Mouse (Mus musculus): ENCODE results near the gene Arid3b. TPM values are rescaled to one million over a fixed set of nuclear protein-coding genes. Genes with fewer than 3 reads are reported as not detected.

Gene Arid3b
- polyA plus RNA-seq, 1 experiment from 2014 or later, result 15.1 TPM

DNA sequence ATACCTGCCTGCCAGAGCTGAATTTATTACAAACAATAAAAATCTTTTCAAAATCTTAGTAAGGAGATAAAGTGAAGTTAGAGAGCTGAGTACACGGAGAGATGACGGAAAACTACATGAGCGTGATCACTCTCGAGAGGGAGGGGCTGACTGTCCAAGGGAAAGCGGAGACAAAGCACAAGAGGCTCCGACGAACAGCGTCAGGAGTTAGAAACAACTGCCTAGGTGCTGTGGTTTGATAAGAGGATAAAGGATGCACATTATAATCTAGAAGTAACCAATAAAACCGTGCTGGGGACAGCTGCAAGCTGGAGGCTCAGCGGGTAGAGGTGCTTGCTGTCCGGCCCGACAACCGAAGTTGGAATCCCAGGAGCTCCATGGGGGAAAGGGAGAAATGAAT is 13.8 kb downstream of the Arid3b start:
- H3K9ac ChIP-seq (replicated peaks), result no peak overlapping the region
- WGBS, result 63% methylated on average over 13 of the region's 13 CpGs
- no peak for ATAC-seq
- peaks cover 10% of the 10 kb centered on the region; the same call in 1 of the 2 replicates for H3K36me3 ChIP-seq
- H3K4me3 ChIP-seq (replicated peaks), result no peak overlapping the region
- no peaks in the 10 kb centered on the region for H3K9me3 ChIP-seq
- H3K27me3 ChIP-seq, result no peaks in the 10 kb centered on the region
- H3K4me1 ChIP-seq (replicated peaks), result peaks cover 31% of the 10 kb centered on the region
- H3K27ac ChIP-seq, result no peak overlapping the region
- H3K4me2 ChIP-seq (replicated peaks), result no peak overlapping the region

DNA sequence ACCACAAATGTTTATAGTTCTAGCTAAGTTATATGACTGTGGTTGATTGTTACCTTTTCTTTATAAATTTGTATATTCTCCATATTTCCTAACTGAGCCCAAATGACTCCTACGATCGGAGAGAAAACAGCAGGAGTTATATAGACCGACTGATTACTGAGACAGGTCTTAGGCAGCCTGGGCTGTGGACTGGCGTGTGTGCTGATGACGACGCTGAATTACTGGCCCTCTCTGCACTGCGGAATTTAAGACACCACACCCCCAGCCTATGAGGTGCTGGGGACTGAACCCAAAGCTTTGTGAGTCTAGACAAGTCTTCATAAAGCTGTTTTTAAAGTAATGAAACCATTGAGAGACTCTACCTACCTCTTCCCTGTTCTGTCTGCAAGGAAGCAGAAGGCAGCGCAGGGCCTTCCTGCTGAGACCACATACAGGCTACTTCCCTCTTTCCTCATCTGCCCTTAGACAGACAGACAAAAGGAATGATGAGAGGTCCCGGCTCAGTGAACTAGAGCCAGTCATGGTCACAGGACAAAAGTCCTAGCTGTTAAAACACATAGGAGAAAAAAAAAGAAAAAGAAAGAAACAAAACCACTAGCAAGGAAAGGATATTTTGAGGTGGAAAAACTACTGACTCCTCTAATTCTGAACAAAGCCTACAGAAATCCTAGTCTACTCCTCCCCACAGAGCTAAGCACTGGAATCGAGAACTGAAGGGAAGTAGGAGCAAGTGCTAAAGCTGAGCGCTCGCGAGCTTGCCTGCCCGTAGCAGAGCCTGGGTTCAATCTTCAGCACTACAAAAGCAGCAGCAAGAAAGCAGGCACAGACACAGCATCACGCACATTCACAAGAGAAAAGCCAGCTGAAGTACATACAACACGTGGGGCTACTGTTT is 16.2 kb downstream of the Arid3b start:
- Histone ChIP-seq H3K4me1 (replicated peaks) (peaks cover 45% of the 10 kb centered on the region), H3K9ac (replicated peaks) (no peak overlapping the region), H3K27ac (peak overlapping the region; percentile 35; the same call in 1 of the 2 replicates), H3K36me3 (0 out of 2 replicates have a peak, but pooled peaks cover 4% of the 10 kb centered on the region), H3K27me3 (no peaks in the 10 kb centered on the region), H3K4me2 (replicated peaks) (no peak overlapping the region), H3K9me3 (no peaks in the 10 kb centered on the region), H3K4me3 (replicated peaks) (no peak overlapping the region)
- 19% methylated on average over 16 of the region's 16 CpGs for WGBS
- no peak for ATAC-seq

DNA sequence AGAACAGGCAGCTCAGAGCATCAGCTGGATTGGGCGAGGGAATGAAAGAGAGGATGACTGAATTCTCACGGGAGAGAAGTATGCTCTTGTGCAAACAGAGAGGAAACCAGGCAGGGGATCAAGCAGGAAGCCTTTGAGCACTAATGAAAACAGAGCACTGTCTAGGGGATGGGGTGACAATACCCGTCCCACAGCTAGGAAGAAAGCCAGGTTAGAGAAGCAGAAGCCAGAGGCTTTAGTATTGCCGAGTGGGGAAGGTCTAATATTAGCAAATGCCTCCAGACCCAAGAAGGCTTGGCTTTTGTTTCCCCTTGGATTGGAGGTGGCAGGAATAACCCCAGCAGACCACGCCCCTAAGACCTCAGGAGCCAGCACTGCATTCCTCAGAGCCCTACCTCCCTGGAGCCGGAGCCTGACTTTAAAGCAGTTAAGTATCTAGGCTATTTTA is 19.3 kb downstream of the Arid3b start:
- peak overlapping the region; percentile 65 for H3K27ac ChIP-seq
- no peak overlapping the region for H3K9ac ChIP-seq (replicated peaks)
- H3K36me3 ChIP-seq, result no peaks in the 10 kb centered on the region
- WGBS, result 8% methylated on average over 6 of the region's 6 CpGs
- H3K4me3 ChIP-seq (replicated peaks), result no peak overlapping the region
- peak; percentile 55 for ATAC-seq
- H3K4me1 ChIP-seq (replicated peaks), result peaks cover 66% of the 10 kb centered on the region
- H3K27me3 ChIP-seq, result no peaks in the 10 kb centered on the region
- no peak overlapping the region for H3K4me2 ChIP-seq (replicated peaks)
- H3K9me3 ChIP-seq, result no peaks in the 10 kb centered on the region

DNA sequence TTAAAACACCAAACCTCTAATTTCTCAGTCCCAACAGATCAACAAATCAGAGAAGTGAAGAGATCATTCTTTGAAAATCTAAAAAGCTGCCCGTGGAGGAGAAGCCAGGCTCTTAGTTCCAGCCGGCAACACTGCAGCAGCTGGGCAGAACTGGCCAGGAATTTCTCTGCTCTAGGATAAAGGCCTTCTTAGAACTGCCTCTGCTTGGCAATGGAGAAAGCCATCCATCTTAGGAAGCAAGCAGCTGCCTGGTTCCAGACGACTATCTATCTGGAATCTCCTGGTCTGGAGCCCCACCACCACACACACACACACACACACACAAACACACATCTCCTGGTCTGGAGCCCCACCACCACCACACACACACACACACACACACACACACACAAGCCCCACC is 21.7 kb downstream of the Arid3b start:
- H3K4me1 ChIP-seq (replicated peaks), result peaks cover 73% of the 10 kb centered on the region
- H3K36me3 ChIP-seq, result no peaks in the 10 kb centered on the region; the same call in 1 of the 2 replicates
- no peak overlapping the region for H3K4me2 ChIP-seq (replicated peaks)
- WGBS, result 21% methylated on average over 3 of the region's 3 CpGs
- no peaks in the 10 kb centered on the region for H3K27me3 ChIP-seq
- no peak overlapping the region for H3K9ac ChIP-seq (replicated peaks)
- no peak for ATAC-seq
- H3K4me3 ChIP-seq (replicated peaks), result no peak overlapping the region
- no peak overlapping the region for H3K27ac ChIP-seq
- H3K9me3 ChIP-seq, result no peaks in the 10 kb centered on the region

DNA sequence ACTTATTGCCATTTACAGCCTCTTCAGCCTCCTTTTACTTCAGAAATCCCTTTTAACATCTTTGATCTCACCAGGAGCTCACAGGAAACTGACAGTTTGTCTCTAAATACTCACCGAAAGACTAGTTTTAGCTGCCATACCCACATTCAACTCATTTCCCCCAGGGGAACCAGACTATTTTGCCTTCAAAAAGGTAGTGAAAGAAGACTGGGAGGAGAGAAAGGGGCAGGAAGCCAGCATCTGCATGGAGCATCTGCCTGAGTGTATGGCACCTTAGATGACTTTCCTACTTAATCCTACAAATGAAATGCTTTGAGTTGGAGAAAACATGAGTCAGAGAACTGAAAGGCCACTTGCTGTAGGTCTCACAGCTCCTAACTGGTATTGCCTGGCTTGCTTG is 22.6 kb downstream of the Arid3b start:
- no peaks in the 10 kb centered on the region for H3K9me3 ChIP-seq
- H3K27me3 ChIP-seq, result no peaks in the 10 kb centered on the region
- H3K4me2 ChIP-seq (replicated peaks), result no peak overlapping the region
- H3K36me3 ChIP-seq, result peaks cover 6% of the 10 kb centered on the region; the same call in 1 of the 2 replicates
- no peak overlapping the region for H3K4me3 ChIP-seq (replicated peaks)
- peak overlapping the region; percentile 32; the same call in 1 of the 2 replicates for H3K27ac ChIP-seq
- no peak for ATAC-seq
- H3K9ac ChIP-seq (replicated peaks), result no peak overlapping the region
- H3K4me1 ChIP-seq (replicated peaks), result peaks cover 81% of the 10 kb centered on the region
- 6% methylated on average over 1 of the region's 1 CpGs for WGBS

DNA sequence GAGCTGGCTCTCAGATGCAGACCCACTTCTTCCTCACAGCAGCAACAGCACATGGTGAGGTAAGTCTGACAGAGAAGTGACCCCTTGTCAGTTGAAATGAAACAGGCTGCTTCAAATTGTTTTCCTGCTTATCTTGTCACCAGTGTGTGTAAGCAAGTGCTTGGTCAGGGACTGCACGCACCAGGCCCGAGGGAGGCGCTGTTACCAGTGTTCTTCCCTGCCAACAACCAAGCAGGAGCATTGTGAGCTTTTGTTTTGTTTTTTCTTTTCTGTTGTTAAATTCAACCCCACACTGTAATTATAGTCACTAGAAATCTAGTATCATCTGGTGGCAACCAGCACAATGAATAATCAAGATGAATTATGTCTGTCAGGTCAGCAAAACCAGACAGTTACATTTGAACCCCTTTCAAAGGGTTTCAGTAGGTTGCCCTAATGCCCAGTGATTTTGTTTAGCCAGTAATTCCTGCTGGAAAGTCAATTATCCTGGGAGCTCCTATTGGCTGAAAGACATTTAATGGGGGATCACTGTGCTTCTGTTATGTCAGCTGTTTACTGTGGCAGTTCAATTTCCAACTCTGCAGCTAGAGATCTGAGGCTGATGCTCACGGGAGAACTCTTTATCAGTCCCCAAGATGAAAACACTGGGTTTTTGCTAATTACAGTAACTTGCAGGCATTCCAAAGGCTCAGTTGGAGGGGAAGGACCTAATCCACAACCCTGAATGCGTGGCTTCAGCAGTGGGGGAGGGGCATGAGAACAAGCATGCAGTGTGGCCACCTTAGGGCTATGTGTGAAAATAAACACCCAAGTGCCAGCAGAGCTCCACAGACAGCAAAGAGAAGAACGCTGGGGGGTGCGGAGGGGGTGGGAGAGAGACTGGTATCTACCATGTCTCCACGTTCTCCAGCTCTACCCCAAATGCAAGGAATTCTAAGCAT is 24.5 kb downstream of the Arid3b start:
- ATAC-seq, result peak; percentile 22; the same call in 1 of the 2 replicates
- 37% methylated on average over 8 of the region's 8 CpGs for WGBS
- Histone ChIP-seq H3K27me3 (no peaks in the 10 kb centered on the region), H3K36me3 (peaks cover 9% of the 10 kb centered on the region; the same call in 1 of the 2 replicates), H3K9me3 (no peaks in the 10 kb centered on the region), H3K27ac (peak overlapping the region; percentile 76), H3K4me2 (replicated peaks) (no peak overlapping the region), H3K9ac (replicated peaks) (no peak overlapping the region), H3K4me3 (replicated peaks) (no peak overlapping the region), H3K4me1 (replicated peaks) (peaks cover 84% of the 10 kb centered on the region)

DNA sequence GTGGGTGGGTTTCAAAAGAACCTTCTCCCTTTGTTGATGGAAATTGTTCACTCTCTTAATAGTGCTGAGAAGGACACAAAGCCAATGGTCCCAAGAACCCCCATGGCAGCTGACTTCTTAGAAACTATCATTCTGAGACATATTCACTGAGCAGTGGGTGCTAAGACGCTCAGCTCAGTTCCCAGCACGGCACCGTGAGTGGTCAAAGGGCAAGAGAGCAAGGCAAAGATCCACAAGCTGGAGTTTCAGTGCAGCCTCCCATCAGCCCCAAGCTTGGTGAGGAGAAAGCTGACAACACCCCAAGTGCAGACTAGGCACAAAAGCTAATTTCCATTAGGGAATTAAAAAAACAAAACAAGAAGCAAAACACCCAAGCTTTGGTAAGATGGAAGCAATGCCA is 25.9 kb downstream of the Arid3b start:
- no peak for ATAC-seq
- 73% methylated on average over 3 of the region's 3 CpGs for WGBS

DNA sequence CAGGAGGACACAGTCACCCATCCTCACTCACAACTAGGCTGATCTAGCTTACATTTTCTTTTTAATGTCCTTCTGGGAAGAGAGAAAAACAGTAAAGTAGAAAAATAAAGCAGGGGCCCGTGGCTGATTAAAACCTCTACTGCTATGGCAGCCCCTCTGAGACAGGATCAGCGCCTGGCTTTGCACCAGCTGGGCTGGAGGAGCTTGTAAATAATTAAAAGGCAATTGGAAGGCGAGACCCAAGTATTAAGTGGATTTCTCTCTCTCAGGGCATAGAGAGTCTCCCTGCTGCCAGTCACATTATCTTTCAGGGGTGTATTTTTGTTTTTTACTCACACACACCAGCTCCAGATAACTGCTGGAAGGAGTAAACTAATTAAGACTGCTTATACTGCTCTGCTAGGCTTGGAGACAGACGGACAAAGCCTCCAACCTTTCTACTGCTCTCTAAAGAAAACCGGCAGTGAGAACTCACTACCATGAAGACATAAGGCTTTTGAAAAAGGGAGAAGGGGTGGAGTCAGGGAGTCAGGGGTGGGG is 27.8 kb downstream of the Arid3b start:
- Histone ChIP-seq H3K9me3 (no peaks in the 10 kb centered on the region), H3K36me3 (peaks cover 9% of the 10 kb centered on the region; the same call in 1 of the 2 replicates), H3K9ac (replicated peaks) (no peak overlapping the region; the same call in 1 of the 2 replicates), H3K4me2 (replicated peaks) (no peak overlapping the region), H3K4me1 (replicated peaks) (peaks cover 78% of the 10 kb centered on the region), H3K4me3 (replicated peaks) (no peak overlapping the region), H3K27ac (peak overlapping the region; percentile 76), H3K27me3 (no peaks in the 10 kb centered on the region)
- 19% methylated on average over 5 of the region's 5 CpGs for WGBS
- ATAC-seq, result 0 out of 2 replicates have a peak, but pooled peaks have one; percentile 12

More for the DNA sequence above, 25.9 kb downstream of the Arid3b start:
- Histone ChIP-seq H3K9ac (replicated peaks) (no peak overlapping the region), H3K4me1 (replicated peaks) (peaks cover 84% of the 10 kb centered on the region), H3K27ac (peak overlapping the region; percentile 44; the same call in 1 of the 2 replicates), H3K4me3 (replicated peaks) (no peak overlapping the region), H3K36me3 (peaks cover 9% of the 10 kb centered on the region; the same call in 1 of the 2 replicates), H3K27me3 (no peaks in the 10 kb centered on the region), H3K4me2 (replicated peaks) (no peak overlapping the region), H3K9me3 (no peaks in the 10 kb centered on the region)

DNA sequence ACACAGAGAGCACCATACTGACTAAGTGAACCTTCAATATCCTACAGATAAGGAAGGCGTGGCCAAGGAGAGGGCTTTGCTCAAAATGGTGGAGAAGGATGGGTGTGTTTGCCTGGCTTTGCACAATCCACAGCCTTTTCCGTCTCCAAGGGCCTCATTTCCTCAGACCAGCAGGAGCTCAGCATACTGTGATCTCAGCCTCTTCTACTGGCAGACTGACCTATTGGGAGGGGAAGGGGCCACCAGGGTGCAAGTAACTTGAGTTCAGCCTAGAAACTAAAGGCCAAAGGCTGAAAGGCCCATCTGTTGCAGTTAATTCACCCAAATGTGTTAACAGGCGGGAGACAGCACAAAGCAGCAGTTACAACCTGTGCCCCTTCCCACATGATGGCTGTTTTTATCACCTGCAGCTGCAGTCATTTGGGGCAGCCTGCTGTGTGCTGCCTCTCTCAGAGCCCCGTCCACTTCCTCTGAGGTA is 29.4 kb downstream of the Arid3b start:
- peaks cover 74% of the 10 kb centered on the region for H3K4me1 ChIP-seq (replicated peaks)
- H3K27ac ChIP-seq, result no peak overlapping the region
- no peak overlapping the region for H3K4me3 ChIP-seq (replicated peaks)
- H3K9ac ChIP-seq (replicated peaks), result no peak overlapping the region
- H3K27me3 ChIP-seq, result no peaks in the 10 kb centered on the region
- peaks cover 10% of the 10 kb centered on the region; the same call in 1 of the 2 replicates for H3K36me3 ChIP-seq
- H3K4me2 ChIP-seq (replicated peaks), result no peak overlapping the region
- no peak for ATAC-seq
- H3K9me3 ChIP-seq, result no peaks in the 10 kb centered on the region
- 73% methylated on average over 4 of the region's 4 CpGs for WGBS

DNA sequence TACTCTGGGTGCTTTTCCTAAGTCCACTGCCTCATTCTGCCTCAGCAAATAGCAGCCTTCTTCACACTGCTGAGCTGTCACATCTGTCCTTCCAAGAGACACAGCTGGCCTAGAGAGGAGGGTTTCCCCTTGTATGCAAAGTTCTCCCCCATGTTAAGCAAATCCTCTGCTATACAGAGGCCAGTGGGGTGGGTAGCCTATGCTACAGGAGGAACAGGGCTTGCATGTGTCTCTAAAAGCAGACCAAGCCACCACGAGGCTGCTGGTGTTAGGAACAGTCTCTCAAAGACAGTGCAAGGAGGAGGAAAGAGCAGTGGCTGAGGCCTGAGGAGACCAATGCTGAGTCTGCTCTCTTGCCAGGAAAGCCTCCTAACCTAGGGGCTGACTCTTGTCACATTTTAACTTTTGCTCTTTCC is 30.5 kb downstream of the Arid3b start:
- Histone ChIP-seq H3K36me3 (peaks cover 19% of the 10 kb centered on the region), H3K27me3 (no peaks in the 10 kb centered on the region), H3K4me3 (replicated peaks) (no peak overlapping the region), H3K9ac (replicated peaks) (no peak overlapping the region), H3K27ac (no peak overlapping the region), H3K4me1 (replicated peaks) (peaks cover 62% of the 10 kb centered on the region), H3K4me2 (replicated peaks) (no peak overlapping the region), H3K9me3 (no peaks in the 10 kb centered on the region)
- no peak for ATAC-seq
- WGBS, result 71% methylated on average over 1 of the region's 1 CpGs

DNA sequence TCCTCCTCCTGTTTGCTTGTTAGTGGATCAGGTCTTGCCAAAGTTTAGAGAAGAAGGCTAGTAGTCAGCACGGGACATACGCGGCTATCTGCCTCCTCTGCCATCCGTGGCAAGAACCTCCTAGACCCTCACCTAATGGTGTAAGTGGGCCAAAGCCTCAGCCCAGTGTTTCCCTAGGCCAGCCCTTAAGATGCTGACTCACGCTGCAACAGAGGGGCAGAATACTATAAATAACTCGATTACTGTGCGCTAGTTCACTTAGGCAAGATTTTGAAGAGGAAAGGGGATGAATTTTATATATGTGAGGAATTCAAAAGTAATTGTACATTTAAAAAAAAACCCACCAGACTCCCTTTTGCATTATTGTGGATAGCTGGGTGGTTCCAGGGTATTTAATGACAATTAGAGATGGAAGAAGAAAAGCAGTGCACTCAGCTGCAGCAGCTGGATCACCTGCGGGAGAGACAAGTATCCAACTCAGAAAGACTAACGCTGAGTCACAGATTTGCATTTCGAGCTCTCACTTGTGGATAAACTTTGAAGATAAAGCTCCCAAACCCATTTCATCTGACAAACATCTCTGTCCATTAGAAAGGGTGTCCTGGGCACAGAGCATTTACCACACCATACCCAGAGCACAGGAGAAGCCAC is 31.4 kb downstream of the Arid3b start:
- Histone ChIP-seq H3K27me3 (no peaks in the 10 kb centered on the region), H3K4me3 (replicated peaks) (no peak overlapping the region), H3K27ac (no peak overlapping the region), H3K4me1 (replicated peaks) (peaks cover 54% of the 10 kb centered on the region), H3K36me3 (peaks cover 20% of the 10 kb centered on the region), H3K9me3 (no peaks in the 10 kb centered on the region), H3K9ac (replicated peaks) (no peak overlapping the region), H3K4me2 (replicated peaks) (no peak overlapping the region)
- ATAC-seq, result no peak
- 82% methylated on average over 10 of the region's 10 CpGs for WGBS
